Mouse (Mus musculus) embryonic facial prominence, embryonic 13.5 days (tissue): ENCODE measurements around the gene Lcmt1. TPM values are rescaled to one million over a fixed set of nuclear protein-coding genes. Genes with fewer than 3 reads are reported as not detected.

Experiments
- ATAC-seq: fragments of 200-750 bp; cut with Nextera tagmentation; 2 replicates; pipeline ENCODE4 v1.8.0; 2017; ENCODE audit warnings: low read depth; ENCODE audit not compliant: insufficient number of reproducible peaks, insufficient read depth, low FRiP score, low TSS enrichment
- H3K27ac ChIP-seq: fragments of 300-500 bp; sonication (generic); 2 replicates; pipeline ENCODE4 v1.5.1; 2015; ENCODE audit warnings: moderate library complexity, mild to moderate bottlenecking, inconsistent platforms
- H3K27me3 ChIP-seq: fragments of 300-500 bp; sonication (generic); 2 replicates; pipeline ENCODE4 v1.6.1; 2015; ENCODE audit warnings: mild to moderate bottlenecking, inconsistent platforms
- H3K36me3 ChIP-seq: fragments of 300-500 bp; sonication (generic); 2 replicates; pipeline ENCODE4 v1.6.1; 2015; ENCODE audit warnings: mild to moderate bottlenecking, inconsistent platforms
- H3K4me1 ChIP-seq: fragments of 300-500 bp; sonication (generic); 2 replicates; pipeline ENCODE4 v1.6.1; 2015; ENCODE audit warnings: inconsistent platforms
- H3K4me2 ChIP-seq: fragments of 300-500 bp; sonication (generic); 2 replicates; pipeline ENCODE4 v1.6.1; 2015; ENCODE audit warnings: moderate library complexity, mild to moderate bottlenecking, inconsistent platforms
- H3K4me3 ChIP-seq: fragments of 300-500 bp; sonication (generic); 2 replicates; pipeline ENCODE4 v1.5.1; 2015; ENCODE audit warnings: mild to moderate bottlenecking, inconsistent platforms
- H3K9ac ChIP-seq: fragments of 300-500 bp; sonication (generic); 2 replicates; pipeline ENCODE4 v1.6.1; 2015; ENCODE audit warnings: mild to moderate bottlenecking, inconsistent platforms
- H3K9me3 ChIP-seq: fragments of 300-500 bp; sonication (generic); 2 replicates; pipeline ENCODE4 v1.6.1; 2016; ENCODE audit warnings: inconsistent platforms
- WGBS: fragments of 180-500 bp; shearing (Covaris S2); methylation state at CpG from one replicate; pipeline ENCODE4 v1.1.7; 2015; ENCODE audit warnings: mixed read lengths; 5-methylcytosine and 5-hydroxymethylcytosine counted together
- polyA plus RNA-seq: library from polyadenylated mRNA; unstranded; fragments of >200 nt; fragmentation: Nextera tagmentation; extraction: Ambion mirVana; gene quantifications from 2 replicates; pipeline ENCODE4 v1.2.1, GENCODE M21; 2015

Gene Lcmt1
- polyA plus RNA-seq, 1 experiment from 2014 or later = 50.2 TPM

- no peak overlapping the region for H3K9ac ChIP-seq
- H3K36me3 ChIP-seq = no peaks in the 10 kb centered on the region
- no peaks in the 10 kb centered on the region for H3K4me1 ChIP-seq
- H3K27me3 ChIP-seq = no peaks in the 10 kb centered on the region
- H3K4me3 ChIP-seq = no peak overlapping the region
- H3K27ac ChIP-seq = no peak overlapping the region
- ATAC-seq = no peak
- H3K9me3 ChIP-seq = no peaks in the 10 kb centered on the region
- 88% methylated on average over 7 of the region's 7 CpGs for whole genome bisulfite sequencing
- no peak overlapping the region for H3K4me2 ChIP-seq
Observed at GRCm38 (mm10) chr7:123361229-123361980, 8.2 kb upstream of the Lcmt1 start.

- no peaks in the 10 kb centered on the region for H3K27me3 ChIP-seq
- no peak overlapping the region for H3K4me2 ChIP-seq
- no peaks in the 10 kb centered on the region for H3K36me3 ChIP-seq
- H3K9ac ChIP-seq = no peak overlapping the region
- H3K9me3 ChIP-seq = no peaks in the 10 kb centered on the region
- ATAC-seq = no peak
- no peak overlapping the region for H3K27ac ChIP-seq
- H3K4me3 ChIP-seq = no peak overlapping the region
- peaks cover 13% of the 10 kb centered on the region for H3K4me1 ChIP-seq
- 87% methylated on average over 3 of the region's 3 CpGs for WGBS
Observed at GRCm38 (mm10) chr7:123362806-123363205, 6.8 kb upstream of the Lcmt1 start.

- WGBS = 86% methylated on average over 8 of the region's 8 CpGs
- H3K4me2 ChIP-seq = no peak overlapping the region
- no peaks in the 10 kb centered on the region for H3K36me3 ChIP-seq
- H3K9me3 ChIP-seq = no peaks in the 10 kb centered on the region
- no peak overlapping the region for H3K27ac ChIP-seq
- ATAC-seq = no peak
- H3K4me3 ChIP-seq = no peak overlapping the region
- H3K9ac ChIP-seq = no peak overlapping the region
- H3K4me1 ChIP-seq = peaks cover 24% of the 10 kb centered on the region
- no peaks in the 10 kb centered on the region for H3K27me3 ChIP-seq
Observed at GRCm38 (mm10) chr7:123363971-123364370, 5.6 kb upstream of the Lcmt1 start.

- Histone ChIP-seq H3K4me1 (peaks cover 31% of the 10 kb centered on the region), H3K4me3 (no peak overlapping the region), H3K4me2 (no peak overlapping the region), H3K27me3 (no peaks in the 10 kb centered on the region), H3K9me3 (no peaks in the 10 kb centered on the region), H3K9ac (no peak overlapping the region), H3K36me3 (no peaks in the 10 kb centered on the region), H3K27ac (no peak overlapping the region)
- 85% methylated on average over 7 of the region's 7 CpGs for WGBS
- ATAC-seq = no peak
Observed at GRCm38 (mm10) chr7:123365876-123366741, 3.5 kb upstream of the Lcmt1 start.

GRCm38 (mm10) chr7:123366806-123367205 lies 2.8 kb upstream of the Lcmt1 start:
- Histone ChIP-seq H3K36me3 (no peaks in the 10 kb centered on the region), H3K4me3 (no peak overlapping the region), H3K4me1 (peaks cover 31% of the 10 kb centered on the region), H3K9me3 (no peaks in the 10 kb centered on the region), H3K9ac (no peak overlapping the region), H3K27ac (no peak overlapping the region; the same call in 1 of the 2 replicates), H3K4me2 (no peak overlapping the region), H3K27me3 (no peaks in the 10 kb centered on the region)
- no peak for ATAC-seq
- WGBS = 75% methylated on average over 8 of the region's 8 CpGs

- H3K4me1 ChIP-seq = peaks cover 31% of the 10 kb centered on the region
- no peak overlapping the region; the same call in 1 of the 2 replicates for H3K27ac ChIP-seq
- H3K4me2 ChIP-seq = peak overlapping the region; percentile 77
- peak overlapping the region; percentile 44 for H3K9ac ChIP-seq
- H3K4me3 ChIP-seq = peak overlapping the region; percentile 79; the same call in 1 of the 2 replicates
- WGBS = 64% methylated on average over 16 of the region's 16 CpGs
- H3K9me3 ChIP-seq = no peaks in the 10 kb centered on the region
- H3K36me3 ChIP-seq = no peaks in the 10 kb centered on the region
- no peak for ATAC-seq
- no peaks in the 10 kb centered on the region for H3K27me3 ChIP-seq
Observed at GRCm38 (mm10) chr7:123367218-123368150, 2.1 kb upstream of the Lcmt1 start.

- no peaks in the 10 kb centered on the region for H3K9me3 ChIP-seq
- ATAC-seq = no peak
- peak overlapping the region; percentile 44; the same call in 1 of the 2 replicates for H3K9ac ChIP-seq
- H3K4me2 ChIP-seq = peak overlapping the region; percentile 77
- H3K27me3 ChIP-seq = no peaks in the 10 kb centered on the region
- H3K36me3 ChIP-seq = no peaks in the 10 kb centered on the region
- WGBS = 73% methylated on average over 2 of the region's 2 CpGs
- H3K27ac ChIP-seq = no peak overlapping the region
- H3K4me1 ChIP-seq = peaks cover 31% of the 10 kb centered on the region
- peak overlapping the region; percentile 79 for H3K4me3 ChIP-seq
Observed at GRCm38 (mm10) chr7:123368187-123368586, 1.4 kb upstream of the Lcmt1 start.

GRCm38 (mm10) chr7:123368778-123369746 lies 522 bp upstream of the Lcmt1 start:
- peak overlapping the region; percentile 89 for H3K27ac ChIP-seq

GRCm38 (mm10) chr7:123370700-123371099 lies 1.1 kb downstream of the Lcmt1 start:
- Histone ChIP-seq H3K9ac (peak overlapping the region; percentile 91), H3K4me1 (peaks cover 31% of the 10 kb centered on the region), H3K27ac (peak overlapping the region; percentile 89), H3K9me3 (no peaks in the 10 kb centered on the region), H3K4me3 (peak overlapping the region; percentile 79), H3K4me2 (peak overlapping the region; percentile 77), H3K36me3 (no peaks in the 10 kb centered on the region), H3K27me3 (no peaks in the 10 kb centered on the region)
- WGBS = 43% methylated on average over 9 of the region's 9 CpGs
- ATAC-seq = no peak

More at GRCm38 (mm10) chr7:123368778-123369746, 522 bp upstream of the Lcmt1 start:
- Histone ChIP-seq H3K9me3 (no peaks in the 10 kb centered on the region), H3K4me2 (peak overlapping the region; percentile 77), H3K4me3 (peak overlapping the region; percentile 79), H3K36me3 (no peaks in the 10 kb centered on the region), H3K9ac (peak overlapping the region; percentile 91), H3K4me1 (peaks cover 31% of the 10 kb centered on the region), H3K27me3 (no peaks in the 10 kb centered on the region)
- peak; percentile 0; the same call in 1 of the 2 replicates for ATAC-seq
- WGBS = 2% methylated on average over 41 of the region's 51 CpGs

GRCm38 (mm10) chr7:123371501-123371900 lies 1.9 kb downstream of the Lcmt1 start:
- ATAC-seq = no peak
- H3K9ac ChIP-seq = no peak overlapping the region
- WGBS = 63% methylated on average over 3 of the region's 3 CpGs
- no peaks in the 10 kb centered on the region for H3K9me3 ChIP-seq
- H3K4me3 ChIP-seq = no peak overlapping the region
- no peak overlapping the region for H3K27ac ChIP-seq
- no peaks in the 10 kb centered on the region for H3K36me3 ChIP-seq
- H3K4me2 ChIP-seq = no peak overlapping the region
- no peaks in the 10 kb centered on the region for H3K27me3 ChIP-seq
- peaks cover 31% of the 10 kb centered on the region for H3K4me1 ChIP-seq
